Mouse (Mus musculus): ENCODE data around the gene Macrod2. TPM values are rescaled to one million over a fixed set of nuclear protein-coding genes. Genes with fewer than 3 reads are reported as not detected.

Gene Macrod2
- total and polyA plus RNA-seq, 2 experiments = 2.0 to 3.3 TPM

DNA sequence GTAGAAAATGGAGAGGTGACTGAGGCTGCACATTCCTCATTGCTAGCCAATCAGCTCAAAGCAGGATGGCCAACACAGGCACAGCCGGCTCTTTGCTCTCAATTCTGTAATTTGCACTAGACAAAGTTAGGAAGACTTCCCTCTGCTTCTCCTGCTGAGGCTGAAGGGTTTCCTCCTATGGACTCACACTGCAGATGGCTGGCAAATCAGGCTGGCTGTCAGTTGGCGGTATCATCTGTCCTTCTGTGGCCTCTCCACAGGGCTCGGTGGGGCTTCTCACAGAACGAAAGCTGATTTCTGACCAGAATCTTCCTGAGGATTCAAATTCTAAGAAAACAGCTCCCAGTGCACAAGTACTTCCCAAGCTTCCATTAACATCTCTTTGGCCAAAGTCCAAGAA lies 760.9 kb downstream of the Macrod2 start:
- Histone ChIP-seq H3K4me3 (ENCODE audit: insufficient read depth, low read depth, low read length) (no peak overlapping the region), H3K36me3 (ENCODE audit: control insufficient read depth, insufficient read depth, low read length) (no peaks in the 10 kb centered on the region), H3K9ac (ENCODE audit: low read depth, low read length) (no peak overlapping the region), H3K4me1 (ENCODE audit: control insufficient read depth, insufficient read depth, low read length) (no peaks in the 10 kb centered on the region), H3K27ac (replicated peaks; ENCODE audit: insufficient read depth, low read depth, low read length) (no peak overlapping the region), H3K79me2 (ENCODE audit: control insufficient read depth, insufficient read depth, low read length) (no peaks in the 10 kb centered on the region), H3K27me3 (ENCODE audit: control insufficient read depth, insufficient read depth, low read length) (no peaks in the 10 kb centered on the region)
- WGBS = 84% methylated on average over 4 of the region's 4 CpGs
- no peak for DNase-seq (ENCODE audit: extremely low read depth, low read depth, low spot score)
- TF ChIP-seq POLR2A (IDR thresholded peaks at IDR 0.05; ENCODE audit: extremely low read depth, insufficient read depth, low read length) (no peak), CTCF (IDR thresholded peaks at IDR 0.05; ENCODE audit: low read depth, low read length) (no peak)

DNA sequence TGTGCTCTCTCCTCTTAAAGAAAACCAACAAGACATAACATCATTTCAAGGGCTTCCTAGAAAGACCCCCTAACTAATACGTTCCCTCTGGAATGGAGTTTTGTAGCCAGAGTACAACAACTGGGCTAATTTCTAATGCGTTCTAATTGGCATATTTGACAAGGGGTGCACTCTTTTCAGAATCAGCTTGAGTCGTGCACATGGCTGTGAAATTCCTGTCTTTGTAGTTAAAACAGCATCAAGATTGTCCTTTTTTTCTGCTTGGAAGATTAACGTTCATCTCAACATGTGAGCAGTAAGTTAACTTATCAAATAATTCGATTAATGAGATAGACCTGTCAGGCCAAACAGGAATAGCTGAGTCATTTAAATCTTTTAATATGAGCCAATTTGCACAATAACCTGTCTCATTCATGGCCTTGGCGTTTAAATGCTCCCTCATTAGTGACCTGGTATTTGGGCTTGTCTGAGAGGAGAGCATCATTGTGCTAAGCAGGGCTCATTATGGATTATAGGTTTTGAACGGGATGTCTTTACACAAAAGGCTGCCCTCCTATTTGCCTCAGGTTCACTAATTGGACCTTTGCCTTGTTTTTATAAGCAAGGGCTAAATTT lies 762.0 kb downstream of the Macrod2 start:
- DNase-seq (ENCODE audit: extremely low read depth, low read depth, low spot score) = no peak
- Histone ChIP-seq H3K4me3 (ENCODE audit: insufficient read depth, low read depth, low read length) (no peak overlapping the region), H3K27me3 (ENCODE audit: control insufficient read depth, insufficient read depth, low read length) (no peaks in the 10 kb centered on the region), H3K79me2 (ENCODE audit: control insufficient read depth, insufficient read depth, low read length) (no peaks in the 10 kb centered on the region), H3K27ac (replicated peaks; ENCODE audit: insufficient read depth, low read depth, low read length) (no peak overlapping the region), H3K9ac (ENCODE audit: low read depth, low read length) (no peak overlapping the region), H3K36me3 (ENCODE audit: control insufficient read depth, insufficient read depth, low read length) (no peaks in the 10 kb centered on the region), H3K4me1 (ENCODE audit: control insufficient read depth, insufficient read depth, low read length) (no peaks in the 10 kb centered on the region)
- no peak for TF ChIP-seq CTCF (IDR thresholded peaks at IDR 0.05; ENCODE audit: low read depth, low read length)
- TF ChIP-seq POLR2A (IDR thresholded peaks at IDR 0.05; ENCODE audit: extremely low read depth, insufficient read depth, low read length) = no peak
- 83% methylated on average over 7 of the region's 7 CpGs for WGBS

DNA sequence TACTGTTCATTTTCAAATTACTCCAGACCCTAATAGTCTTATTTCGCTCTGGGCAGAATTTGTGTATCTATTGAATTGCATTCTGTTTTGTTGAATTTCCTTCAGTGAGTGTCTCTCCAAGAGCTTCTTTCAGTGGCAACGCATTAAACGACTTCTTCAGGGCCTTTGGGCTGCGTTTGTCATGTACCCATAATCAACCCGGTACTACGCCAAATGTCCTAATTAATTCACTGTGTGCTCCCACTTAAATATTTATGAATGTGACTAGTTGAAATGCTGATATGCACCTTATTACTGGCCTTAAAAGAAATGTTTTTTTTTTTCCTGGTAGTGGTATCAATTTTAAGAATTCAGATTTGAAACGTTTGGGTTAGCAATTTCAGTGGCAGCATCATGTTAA lies 763.1 kb downstream of the Macrod2 start:
- no peaks in the 10 kb centered on the region for H3K36me3 ChIP-seq (ENCODE audit: control insufficient read depth, insufficient read depth, low read length)
- no peaks in the 10 kb centered on the region for H3K27me3 ChIP-seq (ENCODE audit: control insufficient read depth, insufficient read depth, low read length)
- DNase-seq (ENCODE audit: extremely low read depth, low read depth, low spot score) = no peak
- no peak overlapping the region for H3K4me3 ChIP-seq (ENCODE audit: insufficient read depth, low read depth, low read length)
- H3K27ac ChIP-seq (replicated peaks; ENCODE audit: insufficient read depth, low read depth, low read length) = no peak overlapping the region
- no peaks in the 10 kb centered on the region for H3K4me1 ChIP-seq (ENCODE audit: control insufficient read depth, insufficient read depth, low read length)
- H3K79me2 ChIP-seq (ENCODE audit: control insufficient read depth, insufficient read depth, low read length) = no peaks in the 10 kb centered on the region
- WGBS = 82% methylated on average over 7 of the region's 7 CpGs
- no peak overlapping the region for H3K9ac ChIP-seq (ENCODE audit: low read depth, low read length)
- TF ChIP-seq CTCF (IDR thresholded peaks at IDR 0.05; ENCODE audit: low read depth, low read length) = no peak
- TF ChIP-seq POLR2A (IDR thresholded peaks at IDR 0.05; ENCODE audit: extremely low read depth, insufficient read depth, low read length) = no peak

DNA sequence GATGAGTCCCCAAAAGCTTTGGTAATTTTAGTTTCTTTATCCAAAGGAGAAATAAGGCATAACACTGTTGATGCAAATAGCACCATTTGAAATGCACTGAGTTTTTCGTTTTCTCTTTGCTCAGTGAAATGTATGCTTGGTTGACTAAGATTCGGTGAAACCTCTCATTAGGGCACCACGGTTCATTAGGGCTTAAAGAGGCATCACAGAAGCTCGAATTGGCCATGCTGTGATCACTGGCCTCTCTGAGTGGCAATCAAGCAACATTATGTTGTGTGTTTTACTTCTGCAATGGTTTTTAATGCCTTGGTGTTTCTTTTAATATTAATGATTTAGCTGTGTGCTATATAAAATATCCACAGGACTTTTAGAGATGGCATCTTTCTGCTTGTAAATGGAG lies 768.8 kb downstream of the Macrod2 start:
- Histone ChIP-seq H3K4me3 (ENCODE audit: insufficient read depth, low read depth, low read length) (no peak overlapping the region), H3K27me3 (ENCODE audit: control insufficient read depth, insufficient read depth, low read length) (no peaks in the 10 kb centered on the region), H3K9ac (ENCODE audit: low read depth, low read length) (no peak overlapping the region), H3K36me3 (ENCODE audit: control insufficient read depth, insufficient read depth, low read length) (no peaks in the 10 kb centered on the region), H3K79me2 (ENCODE audit: control insufficient read depth, insufficient read depth, low read length) (no peaks in the 10 kb centered on the region), H3K4me1 (ENCODE audit: control insufficient read depth, insufficient read depth, low read length) (no peaks in the 10 kb centered on the region), H3K27ac (replicated peaks; ENCODE audit: insufficient read depth, low read depth, low read length) (no peak overlapping the region)
- no peak for TF ChIP-seq POLR2A (IDR thresholded peaks at IDR 0.05; ENCODE audit: extremely low read depth, insufficient read depth, low read length)
- no peak for TF ChIP-seq CTCF (IDR thresholded peaks at IDR 0.05; ENCODE audit: low read depth, low read length)
- DNase-seq (ENCODE audit: extremely low read depth, low read depth, low spot score) = no peak
- 76% methylated on average over 4 of the region's 4 CpGs for WGBS

DNA sequence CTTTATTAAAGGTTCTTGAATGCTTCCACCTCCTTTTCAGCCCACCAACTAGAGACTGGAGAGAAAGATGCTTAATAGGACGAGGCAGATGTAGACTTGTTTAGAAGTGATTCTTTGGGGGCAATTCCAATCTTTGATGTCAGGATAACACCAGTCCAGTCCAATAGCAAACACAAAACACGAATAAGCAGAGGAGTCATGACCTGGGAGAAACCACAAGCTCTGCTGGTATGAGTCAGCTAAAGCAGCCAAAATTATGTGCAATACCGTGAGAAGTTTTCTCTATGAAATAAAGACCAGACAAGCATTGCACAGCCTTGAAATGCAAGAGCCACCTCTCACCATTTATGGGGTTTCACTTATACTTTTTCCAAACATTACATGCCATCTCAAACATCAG lies 774.5 kb downstream of the Macrod2 start:
- Histone ChIP-seq H3K36me3 (ENCODE audit: control insufficient read depth, insufficient read depth, low read length) (no peaks in the 10 kb centered on the region), H3K9ac (ENCODE audit: low read depth, low read length) (no peak overlapping the region), H3K27ac (replicated peaks; ENCODE audit: insufficient read depth, low read depth, low read length) (no peak overlapping the region), H3K79me2 (ENCODE audit: control insufficient read depth, insufficient read depth, low read length) (no peaks in the 10 kb centered on the region), H3K27me3 (ENCODE audit: control insufficient read depth, insufficient read depth, low read length) (no peaks in the 10 kb centered on the region), H3K4me3 (ENCODE audit: insufficient read depth, low read depth, low read length) (no peak overlapping the region), H3K4me1 (ENCODE audit: control insufficient read depth, insufficient read depth, low read length) (no peaks in the 10 kb centered on the region)
- 68% methylated on average over 3 of the region's 3 CpGs for WGBS
- DNase-seq (ENCODE audit: extremely low read depth, low read depth, low spot score) = no peak
- no peak for TF ChIP-seq CTCF (IDR thresholded peaks at IDR 0.05; ENCODE audit: low read depth, low read length)
- no peak for TF ChIP-seq POLR2A (IDR thresholded peaks at IDR 0.05; ENCODE audit: extremely low read depth, insufficient read depth, low read length)

DNA sequence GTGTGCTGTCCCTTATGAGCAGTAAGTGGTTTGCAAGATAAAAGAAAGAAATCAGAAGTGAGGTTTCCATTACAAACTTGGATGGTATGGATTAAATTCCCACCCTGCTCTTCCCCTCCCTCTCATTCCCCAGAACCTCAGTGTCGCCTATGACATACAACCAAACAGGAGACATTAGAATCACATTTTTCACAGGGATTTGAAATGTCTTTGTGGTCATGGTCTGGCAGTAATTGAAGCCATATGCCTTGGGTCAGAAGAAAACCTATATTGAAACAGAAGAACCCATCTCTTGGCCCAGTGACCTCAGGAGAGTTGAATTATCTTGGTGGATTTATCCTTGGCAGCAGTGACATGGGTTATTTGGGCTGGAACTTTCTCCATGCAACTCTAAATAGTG lies 778.1 kb downstream of the Macrod2 start:
- no peaks in the 10 kb centered on the region for H3K4me1 ChIP-seq (ENCODE audit: control insufficient read depth, insufficient read depth, low read length)
- H3K27ac ChIP-seq (replicated peaks; ENCODE audit: insufficient read depth, low read depth, low read length) = no peak overlapping the region
- no peak overlapping the region for H3K4me3 ChIP-seq (ENCODE audit: insufficient read depth, low read depth, low read length)
- no peak for DNase-seq (ENCODE audit: extremely low read depth, low read depth, low spot score)
- no peaks in the 10 kb centered on the region for H3K79me2 ChIP-seq (ENCODE audit: control insufficient read depth, insufficient read depth, low read length)
- no peaks in the 10 kb centered on the region for H3K27me3 ChIP-seq (ENCODE audit: control insufficient read depth, insufficient read depth, low read length)
- no peaks in the 10 kb centered on the region for H3K36me3 ChIP-seq (ENCODE audit: control insufficient read depth, insufficient read depth, low read length)
- 72% methylated on average over 1 of the region's 1 CpGs for WGBS
- no peak for TF ChIP-seq CTCF (IDR thresholded peaks at IDR 0.05; ENCODE audit: low read depth, low read length)
- TF ChIP-seq POLR2A (IDR thresholded peaks at IDR 0.05; ENCODE audit: extremely low read depth, insufficient read depth, low read length) = no peak
- no peak overlapping the region for H3K9ac ChIP-seq (ENCODE audit: low read depth, low read length)
